Mouse (Mus musculus) spleen, postnatal 10 days (tissue): ENCODE data around the gene Soat2.
"Not testable (repeated sequence)": the region's sequence is repeated elsewhere in the genome, so short reads cannot be mapped to it uniquely, and the experiment has no call there.

Source experiments
- DNase-seq, 2 experiments: peaks; one replicate each; pipeline ENCODE4 v3.0.0; 2021 to 2022; ENCODE audit warnings: low spot score in 2 of 2

Soat2 gene

DNA sequence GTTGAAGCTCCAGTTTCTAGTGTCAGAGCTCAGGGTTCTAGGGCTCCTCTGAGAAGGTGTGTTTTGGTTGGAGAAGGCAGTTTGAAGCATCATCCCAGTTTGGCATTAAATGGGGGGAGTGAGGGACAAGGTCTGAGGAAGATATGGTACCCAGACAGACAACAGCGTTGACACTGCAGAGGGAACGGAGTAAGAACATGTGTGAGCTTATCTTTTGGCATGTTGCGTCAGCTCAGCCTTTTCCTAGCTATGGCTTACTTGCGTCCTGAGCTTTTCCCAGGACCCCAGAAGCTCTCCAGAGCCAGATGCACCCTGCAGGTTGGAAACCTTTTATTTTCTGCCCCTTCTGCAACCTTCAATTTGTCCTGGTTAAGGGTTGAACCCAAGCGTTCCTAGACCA is 4.2 kb upstream of the Soat2 start:
- DNase-seq, result no peak

DNA sequence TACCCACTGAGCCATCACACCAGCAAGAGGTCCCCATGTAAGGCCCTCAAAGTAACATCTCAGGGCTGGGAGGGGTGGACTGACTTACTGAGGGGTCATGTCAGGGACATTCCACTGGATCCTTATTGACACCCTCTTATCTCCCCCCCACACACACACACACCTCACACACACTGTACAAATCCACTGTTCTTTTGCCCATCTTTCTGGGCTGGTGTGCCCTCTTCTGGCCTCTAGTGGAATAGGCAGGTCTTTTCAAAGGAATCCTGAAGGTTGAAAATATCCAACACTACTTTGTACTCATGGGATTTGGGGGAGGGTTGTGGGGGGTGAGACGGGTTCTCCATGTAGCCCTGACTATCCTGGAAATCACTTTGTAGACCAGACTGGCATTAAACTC is 3.4 kb upstream of the Soat2 start:
- DNase-seq, result peak in 1 of 2 experiments; percentile 63

DNA sequence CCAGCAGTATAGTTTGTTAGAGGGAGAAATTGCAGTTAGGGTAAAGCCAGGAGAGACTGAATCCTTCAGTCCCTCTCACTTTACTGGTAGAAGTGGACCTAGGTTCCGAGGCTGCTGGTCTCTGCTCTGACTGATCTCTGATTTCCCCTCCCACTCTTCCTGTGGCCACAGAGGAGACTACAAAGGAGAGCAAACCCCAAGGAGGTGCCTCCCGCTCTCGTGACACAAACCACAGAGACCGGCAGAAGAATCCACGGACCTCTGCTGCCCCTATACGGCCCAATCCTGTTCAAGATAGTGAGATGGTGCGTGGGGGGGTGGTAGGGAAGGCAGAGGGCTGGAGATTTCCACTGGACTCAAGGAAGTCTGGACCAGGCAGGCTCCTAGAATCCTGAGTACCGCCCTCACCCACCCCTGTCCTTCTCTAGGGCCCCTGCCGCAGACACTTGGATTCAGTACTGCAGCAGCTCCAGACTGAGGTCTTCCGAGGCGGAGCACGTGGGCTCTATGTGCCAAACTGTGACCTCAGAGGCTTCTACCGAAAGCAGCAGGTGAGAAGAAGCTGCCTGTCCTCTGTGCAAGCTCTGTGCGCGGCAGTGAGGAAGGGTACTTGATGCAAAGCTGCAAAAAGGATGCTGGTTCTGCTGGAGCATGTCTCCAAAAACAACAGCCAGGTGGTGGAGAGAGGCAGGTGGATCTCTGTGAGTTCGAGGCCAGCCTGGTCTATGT is 2.5 kb upstream of the Soat2 start:
- no peak for DNase-seq

DNA sequence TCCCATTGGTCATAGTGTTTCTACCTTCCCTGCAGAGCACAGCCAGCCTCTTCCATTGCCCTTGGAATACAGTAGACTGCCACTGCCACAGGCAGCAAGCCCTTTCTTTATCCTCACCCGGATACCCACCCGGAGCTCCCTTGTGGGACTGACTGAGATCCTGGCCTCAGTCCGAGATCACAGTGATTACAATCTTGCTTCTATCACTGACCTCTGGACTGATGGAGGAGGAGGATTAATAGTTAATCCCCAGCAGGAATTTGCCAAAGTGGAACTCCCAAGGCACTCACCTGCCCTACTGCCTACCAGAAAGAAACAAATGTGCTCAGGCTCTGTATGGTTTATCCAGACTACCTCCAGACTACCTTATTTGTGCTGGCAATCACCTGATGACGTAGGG is 765 bp upstream of the Soat2 start:
- no peak for DNase-seq

DNA sequence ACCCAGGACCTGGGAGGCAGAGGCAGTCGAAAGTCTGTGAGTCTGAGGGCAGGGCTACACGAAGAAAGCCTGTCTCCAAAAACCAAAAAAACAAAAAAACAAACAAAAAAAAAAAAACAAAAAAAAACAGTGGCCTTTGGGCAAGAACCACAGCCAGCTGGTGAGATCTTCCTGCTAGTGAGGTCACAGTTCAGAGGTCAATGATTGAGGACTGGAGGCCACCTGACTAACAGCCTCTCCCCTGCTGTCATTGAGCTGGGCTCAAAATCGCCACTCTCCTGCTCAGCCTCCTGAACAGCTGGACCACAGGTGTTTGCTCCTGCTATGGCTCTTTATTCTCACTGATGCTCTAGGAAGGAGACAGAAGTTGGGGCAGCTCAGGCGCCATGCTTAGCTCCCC is 2.3 kb downstream of the Soat2 start:
- no peak for DNase-seq

DNA sequence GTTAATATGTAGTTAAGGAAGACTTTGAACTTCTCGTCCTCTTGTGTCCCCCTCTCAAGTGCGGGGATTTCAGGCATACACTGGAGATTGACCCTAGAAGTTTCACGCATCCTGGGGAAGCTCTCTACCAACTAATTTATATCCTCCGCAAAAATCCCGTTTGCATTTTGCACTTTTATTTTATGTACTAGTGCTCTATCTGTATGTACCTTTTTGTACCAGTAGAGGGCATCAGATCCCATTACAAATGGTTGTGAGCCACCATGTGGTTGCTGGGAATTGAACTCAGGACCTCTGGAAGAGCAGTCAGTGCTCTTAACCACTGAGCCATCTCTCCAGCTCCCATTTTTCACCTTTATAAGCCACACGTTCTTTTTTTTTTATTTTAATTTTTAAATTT is 4.7 kb downstream of the Soat2 start:
- DNase-seq, result not testable (repeated sequence)

DNA sequence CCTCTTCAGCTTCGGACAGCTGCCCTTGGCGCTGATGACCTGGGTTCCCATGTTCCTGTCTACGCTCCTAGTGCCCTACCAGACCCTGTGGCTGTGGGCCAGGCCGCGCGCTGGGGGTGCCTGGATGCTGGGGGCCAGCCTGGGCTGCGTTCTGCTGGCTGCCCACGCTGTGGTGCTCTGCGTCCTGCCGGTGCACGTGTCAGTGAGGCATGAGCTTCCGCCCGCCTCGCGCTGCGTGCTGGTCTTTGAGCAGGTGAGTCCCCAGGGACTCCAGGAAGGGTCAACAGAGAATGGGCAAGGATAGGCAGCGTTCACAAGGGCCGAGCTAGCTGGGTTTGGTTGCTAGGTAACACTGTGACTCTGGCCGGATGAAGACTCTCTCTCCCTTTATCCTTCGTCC is 6.5 kb downstream of the Soat2 start:
- DNase-seq, result no peak

DNA sequence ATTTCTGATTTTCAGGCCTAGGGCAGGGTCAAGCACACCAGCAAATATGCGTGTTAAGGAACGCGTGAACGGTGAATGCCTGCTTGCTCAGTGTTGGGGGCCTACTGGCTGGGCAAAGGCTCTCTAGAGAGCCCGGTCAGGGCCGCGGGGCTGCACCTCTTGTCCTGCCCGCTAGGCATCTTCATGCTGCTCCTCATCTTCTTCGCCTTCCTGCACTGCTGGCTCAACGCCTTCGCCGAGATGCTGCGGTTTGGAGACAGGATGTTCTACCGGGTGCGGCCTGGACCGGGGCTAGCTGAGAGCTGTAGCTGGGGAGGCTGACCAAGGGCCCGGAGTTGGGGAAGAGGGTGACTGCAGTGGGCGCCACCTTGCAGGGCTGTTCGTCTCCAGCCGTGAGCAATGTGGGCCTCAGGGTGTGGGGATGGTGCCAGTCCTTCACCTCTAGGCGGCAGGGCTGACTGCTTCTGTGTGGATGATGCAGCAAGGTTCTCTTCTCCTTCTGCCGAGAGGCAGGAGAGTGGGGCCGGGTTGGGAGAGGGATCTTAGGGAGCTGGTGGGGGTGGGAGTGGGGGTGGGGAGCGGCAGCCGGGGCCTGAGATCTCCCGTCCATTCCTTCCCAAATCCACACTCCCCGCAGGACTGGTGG is 10.2 kb downstream of the Soat2 start:
- no peak for DNase-seq

DNA sequence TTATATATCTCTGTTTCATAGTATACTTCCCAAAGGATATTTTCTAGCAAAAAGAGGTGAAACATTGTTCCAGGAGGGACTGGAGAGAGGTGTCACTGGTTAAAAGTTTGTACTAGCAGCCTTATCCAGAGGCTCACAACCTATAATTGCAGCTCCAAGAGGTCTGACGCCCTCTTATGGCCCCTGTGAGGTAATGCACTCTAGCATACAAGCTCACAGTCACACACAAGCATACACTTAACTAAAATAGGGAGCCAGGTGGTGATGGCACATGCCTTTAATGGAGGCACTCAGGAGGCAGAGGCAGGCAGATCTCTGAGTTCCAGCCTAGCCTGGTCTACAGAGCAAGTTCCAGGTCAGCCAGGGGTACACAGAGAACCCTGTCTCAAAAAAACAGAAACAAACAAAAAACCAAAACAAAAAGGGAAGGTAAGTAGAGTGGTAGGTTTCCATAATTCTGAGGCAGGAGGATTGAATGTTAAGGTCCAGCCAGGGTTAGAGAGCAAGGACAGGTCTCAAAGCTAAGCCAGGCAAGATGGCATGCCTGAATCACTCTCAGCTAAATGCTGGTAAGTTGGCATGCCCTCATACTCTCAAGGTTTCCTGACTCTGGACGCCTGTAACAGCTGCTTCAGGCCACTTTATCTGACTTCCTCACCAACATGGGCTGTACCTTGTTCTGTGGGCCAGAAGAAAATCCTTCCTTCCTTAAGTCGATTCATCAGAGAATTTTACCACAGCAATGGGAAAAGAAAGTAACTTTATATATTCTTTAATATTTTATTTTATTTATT is 13.8 kb downstream of the Soat2 start:
- DNase-seq, result no peak

DNA sequence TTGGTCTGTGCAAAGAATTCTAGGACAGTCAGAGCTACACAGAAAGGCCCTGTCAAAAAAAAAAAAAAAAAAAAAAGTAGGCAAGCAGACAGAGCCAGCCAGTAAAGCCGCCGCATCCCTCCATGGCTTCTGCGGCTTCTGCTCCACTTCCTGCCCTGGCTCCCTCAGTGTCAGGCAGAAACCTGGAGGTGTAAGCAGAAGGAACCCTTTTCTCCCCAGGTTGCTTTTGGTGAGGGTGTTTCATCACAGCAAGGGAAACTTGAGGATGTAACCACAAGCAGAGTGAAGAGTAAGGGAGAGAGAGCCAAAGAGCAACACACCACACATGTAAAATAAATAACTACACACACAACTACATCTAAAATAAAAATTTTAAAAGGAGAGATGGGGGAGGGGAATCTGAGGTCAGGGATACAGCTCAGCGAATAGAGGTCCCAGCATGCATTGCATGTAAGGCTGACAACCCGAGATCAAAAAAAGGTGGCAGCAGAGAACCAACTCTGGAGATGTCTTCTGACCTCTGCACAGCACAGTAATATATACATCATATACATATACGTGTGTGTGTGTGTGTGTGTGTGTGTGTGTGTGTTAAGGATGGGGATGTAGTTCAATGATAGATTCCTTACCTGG is 15.3 kb downstream of the Soat2 start:
- no peak for DNase-seq

DNA sequence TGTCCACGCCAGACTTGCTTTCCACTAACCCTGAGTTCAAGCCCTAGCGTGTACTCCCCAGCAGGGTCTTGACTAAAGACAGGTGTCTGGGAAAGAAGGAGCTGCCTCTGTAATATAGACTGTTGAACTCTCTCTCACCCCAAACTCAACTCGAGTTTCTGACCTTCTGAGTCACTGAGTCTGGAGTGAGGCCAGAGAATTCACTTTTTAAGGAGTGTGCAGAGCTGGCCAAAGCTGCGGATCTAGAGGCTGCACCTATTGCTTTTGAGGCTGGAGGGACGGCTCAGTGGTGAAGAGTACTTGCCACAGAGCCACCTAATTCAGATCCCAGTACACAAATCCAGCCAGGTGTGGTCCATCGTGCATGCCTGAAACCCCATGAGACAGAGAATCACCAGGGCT is 17.3 kb downstream of the Soat2 start:
- DNase-seq, result no peak

DNA sequence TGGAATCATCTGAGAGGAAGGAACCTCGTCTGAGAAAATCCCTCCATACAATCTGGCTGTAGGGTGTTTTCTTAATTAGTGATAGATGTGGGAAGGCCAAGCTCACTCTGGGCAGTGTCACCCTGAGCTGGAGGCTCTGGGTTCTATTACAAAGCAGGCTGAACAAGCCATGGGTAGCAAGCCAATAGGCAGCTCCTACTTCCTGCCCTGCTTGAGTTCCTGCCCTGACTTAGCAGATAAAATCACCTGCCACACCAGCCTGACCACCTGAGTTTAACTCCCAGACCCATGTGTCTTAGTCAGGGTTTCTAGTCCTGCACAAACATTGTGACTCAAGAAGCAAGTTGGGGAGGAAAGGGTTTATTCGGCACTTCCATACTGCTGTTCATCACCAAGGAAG is 18.7 kb downstream of the Soat2 start:
- no peak for DNase-seq

DNA sequence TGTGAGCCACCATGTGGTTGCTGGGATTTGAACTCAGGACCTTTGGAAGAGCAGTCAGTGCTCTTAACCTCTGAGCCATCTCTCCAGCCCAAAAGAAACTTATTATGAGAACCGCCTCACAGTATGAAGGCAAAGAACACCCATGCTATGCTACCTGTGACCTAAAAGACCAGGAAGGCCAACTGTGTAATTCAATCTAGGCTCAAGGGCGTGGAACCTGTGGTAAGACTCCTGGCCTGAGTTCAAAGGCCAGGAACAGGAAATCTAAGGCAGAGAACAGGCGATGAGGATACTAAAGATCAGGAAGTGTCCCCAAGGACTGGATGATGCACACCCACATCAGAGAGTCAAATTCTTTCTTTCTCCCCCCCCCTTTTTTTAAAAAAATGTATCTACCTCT is 23.3 kb downstream of the Soat2 start:
- DNase-seq, result no peak

DNA sequence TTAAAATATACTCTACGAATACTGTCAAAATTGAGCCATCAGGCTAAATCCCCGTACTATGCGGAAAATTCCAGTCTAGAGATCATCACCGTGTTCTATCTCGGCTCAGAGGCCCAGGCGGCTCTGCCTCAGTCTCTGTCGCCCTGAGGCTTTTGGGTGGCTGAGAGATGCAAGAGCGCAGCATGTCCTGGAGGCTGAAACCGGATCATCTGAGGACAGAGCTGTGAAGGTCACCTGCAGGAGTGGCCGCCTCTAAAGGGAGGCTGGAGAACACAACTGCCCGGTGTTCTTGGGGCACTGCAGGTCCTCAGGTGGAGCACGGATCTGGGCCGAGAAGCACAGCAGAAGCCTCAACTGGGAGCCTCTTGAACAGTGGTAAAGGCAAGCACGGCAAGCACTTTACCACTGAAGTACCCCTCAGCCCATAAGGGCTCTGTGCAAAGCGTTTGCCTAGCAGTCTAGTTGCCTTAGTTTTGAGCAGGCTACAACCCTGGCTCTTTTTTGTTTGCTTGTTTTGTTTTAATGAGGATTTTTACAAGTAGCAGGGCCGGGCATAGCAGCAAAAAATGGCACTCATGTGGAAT is 25.5 kb downstream of the Soat2 start:
- no peak for DNase-seq

DNA sequence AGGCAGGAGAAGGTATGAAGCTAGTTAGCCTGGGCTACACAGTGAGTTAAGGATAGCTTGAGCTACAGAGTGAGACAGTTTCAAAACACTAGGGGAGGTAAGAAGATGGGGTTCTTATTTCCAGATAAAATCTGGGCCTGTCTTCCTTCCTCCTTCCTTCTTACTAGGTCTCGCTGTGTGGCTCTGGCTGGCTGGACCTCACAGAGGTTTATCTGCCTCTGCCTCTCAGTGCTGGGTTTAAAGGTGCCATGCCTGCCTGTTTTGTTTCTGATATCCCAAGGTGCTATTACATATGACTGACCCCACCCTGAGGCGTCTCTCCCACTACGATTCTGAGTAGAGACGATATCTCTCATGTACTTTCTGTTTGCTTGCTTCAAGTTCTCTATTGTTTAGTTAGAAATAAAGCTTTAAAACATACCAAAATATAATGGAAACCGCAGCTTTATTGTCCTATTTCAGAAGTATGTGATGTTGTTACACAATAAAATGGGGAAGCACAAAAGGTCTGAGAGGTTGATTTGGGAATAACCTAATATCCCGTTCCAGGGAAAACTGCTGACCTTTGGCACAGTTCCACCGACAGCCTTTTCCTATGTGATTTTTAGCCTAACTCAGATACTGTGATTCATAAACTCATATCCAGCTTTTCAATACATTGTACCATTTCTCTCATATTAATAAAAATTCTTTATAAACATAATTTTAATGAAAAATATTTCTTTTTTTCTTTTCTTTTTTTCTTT is 26.4 kb downstream of the Soat2 start:
- DNase-seq, result no peak

DNA sequence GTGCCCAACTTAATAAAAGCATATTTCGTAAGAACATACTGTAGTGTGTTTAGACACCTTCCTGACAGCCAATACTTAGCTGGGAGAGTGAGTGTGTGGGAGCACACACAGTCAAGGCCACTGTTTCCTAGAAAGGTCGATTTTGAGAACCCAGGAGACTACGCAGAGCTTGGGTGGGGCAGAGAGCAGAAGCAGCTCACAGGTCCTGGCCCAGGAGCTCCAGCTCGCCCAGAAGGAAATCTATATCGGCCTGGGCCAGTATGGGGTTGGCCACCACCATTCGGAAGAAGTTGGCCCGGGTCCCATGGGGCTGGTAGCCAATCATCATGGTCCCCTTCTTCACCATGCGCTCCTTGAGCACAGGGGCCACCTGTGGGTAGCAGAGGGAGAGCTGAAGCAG is 27.1 kb downstream of the Soat2 start:
- DNase-seq, result no peak

DNA sequence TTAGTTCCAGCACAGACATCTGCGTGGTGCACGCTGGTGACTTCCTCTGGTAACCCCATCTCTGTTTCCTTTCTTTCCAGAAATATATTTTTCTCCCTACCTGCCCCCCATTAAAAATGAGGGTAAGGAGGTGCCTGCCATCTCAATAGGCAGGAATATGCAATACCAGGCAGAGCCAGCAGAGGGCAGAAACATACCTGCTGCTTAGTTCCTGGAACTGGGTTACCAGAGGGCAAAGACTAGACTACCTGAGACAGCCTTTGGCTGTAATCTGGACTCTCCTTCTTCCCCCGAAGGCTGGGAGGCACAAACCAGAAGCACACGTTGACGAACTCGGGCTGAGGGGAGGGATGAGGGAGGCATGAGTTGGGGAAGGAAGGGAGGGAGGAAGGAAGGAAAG is 28.0 kb downstream of the Soat2 start:
- peak; percentile 81 to 89 for DNase-seq

DNA sequence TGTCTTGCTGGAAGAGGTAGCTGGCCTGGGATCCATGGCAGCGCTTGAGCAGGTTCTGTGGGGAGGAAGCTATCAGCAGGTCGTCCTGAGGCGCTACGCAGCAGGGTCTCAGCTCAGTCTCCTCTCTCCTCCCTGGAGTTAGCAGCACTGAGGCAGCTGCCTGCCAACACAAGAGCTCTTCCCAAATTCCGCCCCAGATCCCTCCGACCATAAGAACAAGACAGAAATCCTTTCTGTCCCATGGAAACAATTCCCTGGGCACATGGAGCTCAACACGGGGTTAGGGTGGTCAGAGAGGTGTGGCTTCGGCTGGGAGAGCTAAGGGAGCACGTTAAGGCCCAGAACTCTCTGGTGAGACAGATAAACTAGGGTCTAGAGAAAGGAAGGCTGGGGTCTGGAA is 28.8 kb downstream of the Soat2 start:
- no peak for DNase-seq

DNA sequence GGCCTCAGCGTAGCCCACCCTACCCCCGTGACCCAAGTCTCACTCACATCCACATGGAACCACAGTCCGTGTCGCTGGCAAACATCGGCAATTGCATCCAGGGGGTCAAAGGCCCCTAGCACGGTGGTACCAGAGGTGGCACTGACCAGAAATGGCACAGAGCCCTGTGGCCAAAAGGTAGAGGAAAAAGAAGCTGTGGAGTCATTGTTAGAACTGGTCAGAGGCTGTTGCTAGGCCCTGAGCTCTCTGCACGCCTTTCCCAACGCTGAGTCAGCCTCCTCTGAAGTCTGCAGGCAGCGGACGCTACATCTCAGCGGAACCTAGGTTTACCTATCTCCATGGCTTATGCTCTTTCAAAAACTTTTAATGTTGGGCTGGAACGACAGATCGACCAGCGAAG is 29.6 kb downstream of the Soat2 start:
- DNase-seq, result no peak

DNA sequence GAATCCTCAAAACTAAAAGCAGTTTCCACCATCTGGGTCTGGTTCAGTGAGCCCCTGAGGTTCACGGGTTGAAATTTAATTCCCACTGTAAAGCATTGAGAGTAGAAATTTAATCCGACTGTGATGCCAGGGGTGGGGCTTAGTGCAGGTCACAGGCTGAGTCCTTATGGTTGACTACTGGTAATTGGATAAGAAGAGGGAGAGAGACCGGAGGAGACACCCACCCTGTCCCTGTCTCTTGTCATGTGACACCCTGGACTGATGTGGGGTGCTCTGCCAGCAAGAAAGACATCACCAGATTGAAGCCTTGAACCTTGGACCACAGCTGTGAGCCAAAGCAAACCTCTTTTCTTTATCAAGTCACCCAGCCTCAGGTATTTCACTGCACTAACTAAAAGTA is 32.8 kb downstream of the Soat2 start:
- no peak for DNase-seq

DNA sequence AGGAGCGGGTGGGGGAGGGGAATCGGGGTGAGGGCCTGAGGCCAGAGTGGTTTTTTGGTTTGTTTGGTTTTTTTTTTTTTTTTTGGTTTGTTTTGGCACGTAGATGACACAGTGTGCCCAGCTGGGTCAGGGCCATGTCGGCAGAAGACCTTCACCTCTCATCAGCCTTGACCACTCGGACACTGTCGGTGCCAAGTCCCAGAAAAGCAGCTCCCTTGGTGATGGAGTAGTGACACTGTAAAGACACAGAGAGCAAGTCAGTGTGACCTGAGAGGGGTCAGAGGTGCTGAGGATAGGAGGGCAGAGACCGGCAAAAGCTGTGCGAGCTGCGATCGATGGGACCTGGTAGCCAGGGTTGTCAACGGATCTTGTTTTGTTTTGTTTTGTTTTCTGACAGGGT is 35.9 kb downstream of the Soat2 start:
- DNase-seq, result no peak
